Mouse (Mus musculus): ENCODE results near the gene Sh2b2. TPM values are rescaled to one million over a fixed set of nuclear protein-coding genes. Genes with fewer than 3 reads are reported as not detected.

Sh2b2 gene
- polyA plus RNA-seq, 1 experiment from 2014 or later: 17.1 TPM

GRCm38 (mm10) chr5:136183766-136184165, 62.6 kb downstream of the Sh2b2 start:
- H3K27ac ChIP-seq (ENCODE audit: low read depth, low read length): no peak overlapping the region
- WGBS: 92% methylated on average over 7 of the region's 7 CpGs
- no peaks in the 10 kb centered on the region for H3K4me1 ChIP-seq (replicated peaks; ENCODE audit: control insufficient read depth, insufficient read depth, low read length)
- H3K9me3 ChIP-seq (ENCODE audit: control insufficient read depth, low read length): no peaks in the 10 kb centered on the region
- no peaks in the 10 kb centered on the region for H3K27me3 ChIP-seq (ENCODE audit: control insufficient read depth, insufficient read depth, low read length)
- ATAC-seq (replicated peaks; ENCODE audit: low FRiP score) (no peak), DNase-seq (ENCODE audit: low spot score) (no peak)
- H3K9ac ChIP-seq (ENCODE audit: low read length): no peak overlapping the region
- H3K4me3 ChIP-seq (ENCODE audit: low read depth, low read length): no peak overlapping the region
- no peak overlapping the region for H3K4me2 ChIP-seq (ENCODE audit: low read depth, low read length, severe bottlenecking)
- H3K36me3 ChIP-seq (ENCODE audit: control insufficient read depth, insufficient read depth, low read length): no peaks in the 10 kb centered on the region; the same call in 1 of the 2 replicates

- Histone ChIP-seq H3K9ac (ENCODE audit: low read length) (no peak overlapping the region), H3K27me3 (ENCODE audit: control insufficient read depth, insufficient read depth, low read length) (no peaks in the 10 kb centered on the region), H3K36me3 (ENCODE audit: control insufficient read depth, insufficient read depth, low read length) (no peaks in the 10 kb centered on the region; the same call in 1 of the 2 replicates), H3K9me3 (ENCODE audit: control insufficient read depth, low read length) (no peaks in the 10 kb centered on the region), H3K4me2 (ENCODE audit: low read depth, low read length, severe bottlenecking) (no peak overlapping the region), H3K27ac (ENCODE audit: low read depth, low read length) (no peak overlapping the region), H3K4me3 (ENCODE audit: low read depth, low read length) (no peak overlapping the region), H3K4me1 (replicated peaks; ENCODE audit: control insufficient read depth, insufficient read depth, low read length) (no peaks in the 10 kb centered on the region)
- no peak for ATAC-seq (replicated peaks; ENCODE audit: low FRiP score)
- DNase-seq (ENCODE audit: low spot score): no peak
- 95% methylated on average over 4 of the region's 4 CpGs for WGBS
Observed at GRCm38 (mm10) chr5:136182830-136183229, 63.5 kb downstream of the Sh2b2 start.

- H3K27ac ChIP-seq (ENCODE audit: low read depth, low read length): no peak overlapping the region
- H3K27me3 ChIP-seq (ENCODE audit: control insufficient read depth, insufficient read depth, low read length): no peaks in the 10 kb centered on the region
- ATAC-seq (replicated peaks; ENCODE audit: low FRiP score): no peak
- H3K4me1 ChIP-seq (replicated peaks; ENCODE audit: control insufficient read depth, insufficient read depth, low read length): no peaks in the 10 kb centered on the region
- H3K9ac ChIP-seq (ENCODE audit: low read length): no peak overlapping the region
- no peak overlapping the region for H3K4me3 ChIP-seq (ENCODE audit: low read depth, low read length)
- DNase-seq (ENCODE audit: low spot score): no peak
- WGBS: 87% methylated on average over 6 of the region's 6 CpGs
- H3K36me3 ChIP-seq (ENCODE audit: control insufficient read depth, insufficient read depth, low read length): no peaks in the 10 kb centered on the region; the same call in 1 of the 2 replicates
- H3K4me2 ChIP-seq (ENCODE audit: low read depth, low read length, severe bottlenecking): no peak overlapping the region
- no peaks in the 10 kb centered on the region for H3K9me3 ChIP-seq (ENCODE audit: control insufficient read depth, low read length)
Observed at GRCm38 (mm10) chr5:136182049-136182448, 64.3 kb downstream of the Sh2b2 start.

- Histone ChIP-seq H3K27me3 (ENCODE audit: control insufficient read depth, insufficient read depth, low read length) (no peaks in the 10 kb centered on the region), H3K36me3 (ENCODE audit: control insufficient read depth, insufficient read depth, low read length) (no peaks in the 10 kb centered on the region; the same call in 1 of the 2 replicates), H3K4me3 (ENCODE audit: low read depth, low read length) (no peak overlapping the region), H3K9ac (ENCODE audit: low read length) (no peak overlapping the region), H3K27ac (ENCODE audit: low read depth, low read length) (no peak overlapping the region), H3K4me2 (ENCODE audit: low read depth, low read length, severe bottlenecking) (no peak overlapping the region), H3K4me1 (replicated peaks; ENCODE audit: control insufficient read depth, insufficient read depth, low read length) (no peaks in the 10 kb centered on the region), H3K9me3 (ENCODE audit: control insufficient read depth, low read length) (no peaks in the 10 kb centered on the region)
- 93% methylated on average over 6 of the region's 6 CpGs for WGBS
- DNase-seq (ENCODE audit: low spot score) (no peak), ATAC-seq (replicated peaks; ENCODE audit: low FRiP score) (no peak)
Observed at GRCm38 (mm10) chr5:136181197-136181596, 65.2 kb downstream of the Sh2b2 start.

- Histone ChIP-seq H3K4me2 (ENCODE audit: low read depth, low read length, severe bottlenecking) (no peak overlapping the region), H3K27me3 (ENCODE audit: control insufficient read depth, insufficient read depth, low read length) (no peaks in the 10 kb centered on the region), H3K36me3 (ENCODE audit: control insufficient read depth, insufficient read depth, low read length) (no peaks in the 10 kb centered on the region; the same call in 1 of the 2 replicates), H3K4me3 (ENCODE audit: low read depth, low read length) (no peak overlapping the region), H3K9ac (ENCODE audit: low read length) (no peak overlapping the region), H3K9me3 (ENCODE audit: control insufficient read depth, low read length) (no peaks in the 10 kb centered on the region), H3K27ac (ENCODE audit: low read depth, low read length) (no peak overlapping the region), H3K4me1 (replicated peaks; ENCODE audit: control insufficient read depth, insufficient read depth, low read length) (no peaks in the 10 kb centered on the region)
- 90% methylated on average over 5 of the region's 5 CpGs for WGBS
- no peak for DNase-seq (ENCODE audit: low spot score)
- ATAC-seq (replicated peaks; ENCODE audit: low FRiP score): no peak
Observed at GRCm38 (mm10) chr5:136179594-136179993, 66.8 kb downstream of the Sh2b2 start.

- no peaks in the 10 kb centered on the region for H3K36me3 ChIP-seq (ENCODE audit: control insufficient read depth, insufficient read depth, low read length)
- no peaks in the 10 kb centered on the region for H3K27me3 ChIP-seq (ENCODE audit: control insufficient read depth, insufficient read depth, low read length)
- H3K4me3 ChIP-seq (ENCODE audit: low read depth, low read length): no peak overlapping the region
- ATAC-seq (replicated peaks; ENCODE audit: low FRiP score): no peak
- no peak overlapping the region for H3K4me2 ChIP-seq (ENCODE audit: low read depth, low read length, severe bottlenecking)
- H3K9ac ChIP-seq (ENCODE audit: low read length): no peak overlapping the region
- H3K9me3 ChIP-seq (ENCODE audit: control insufficient read depth, low read length): no peaks in the 10 kb centered on the region
- peaks cover 3% of the 10 kb centered on the region; the same call in 1 of the 2 replicates for H3K4me1 ChIP-seq (replicated peaks; ENCODE audit: control insufficient read depth, insufficient read depth, low read length)
- no peak for DNase-seq (ENCODE audit: low spot score)
- WGBS: 64% methylated on average over 9 of the region's 9 CpGs
- no peak overlapping the region for H3K27ac ChIP-seq (ENCODE audit: low read depth, low read length)
Observed at GRCm38 (mm10) chr5:136173606-136174463, 72.5 kb downstream of the Sh2b2 start.

- Histone ChIP-seq H3K27ac (ENCODE audit: low read depth, low read length) (no peak overlapping the region), H3K4me1 (replicated peaks; ENCODE audit: control insufficient read depth, insufficient read depth, low read length) (peaks cover 3% of the 10 kb centered on the region; the same call in 1 of the 2 replicates), H3K27me3 (ENCODE audit: control insufficient read depth, insufficient read depth, low read length) (no peaks in the 10 kb centered on the region), H3K9me3 (ENCODE audit: control insufficient read depth, low read length) (peaks cover 2% of the 10 kb centered on the region; the same call in 1 of the 2 replicates), H3K4me3 (ENCODE audit: low read depth, low read length) (no peak overlapping the region), H3K36me3 (ENCODE audit: control insufficient read depth, insufficient read depth, low read length) (no peaks in the 10 kb centered on the region), H3K4me2 (ENCODE audit: low read depth, low read length, severe bottlenecking) (no peak overlapping the region), H3K9ac (ENCODE audit: low read length) (no peak overlapping the region)
- no peak for ATAC-seq (replicated peaks; ENCODE audit: low FRiP score)
- DNase-seq (ENCODE audit: low spot score): no peak
- 85% methylated on average over 9 of the region's 9 CpGs for WGBS
Observed at GRCm38 (mm10) chr5:136172939-136173338, 73.4 kb downstream of the Sh2b2 start.

GRCm38 (mm10) chr5:136171363-136172341, 74.7 kb downstream of the Sh2b2 start:
- Histone ChIP-seq H3K27me3 (ENCODE audit: control insufficient read depth, insufficient read depth, low read length) (no peaks in the 10 kb centered on the region), H3K36me3 (ENCODE audit: control insufficient read depth, insufficient read depth, low read length) (no peaks in the 10 kb centered on the region), H3K4me1 (replicated peaks; ENCODE audit: control insufficient read depth, insufficient read depth, low read length) (peaks cover 3% of the 10 kb centered on the region; the same call in 1 of the 2 replicates), H3K4me2 (ENCODE audit: low read depth, low read length, severe bottlenecking) (peak overlapping the region; percentile 92; the same call in 1 of the 2 replicates), H3K27ac (ENCODE audit: low read depth, low read length) (no peak overlapping the region), H3K9me3 (ENCODE audit: control insufficient read depth, low read length) (peaks cover 2% of the 10 kb centered on the region; the same call in 1 of the 2 replicates), H3K4me3 (ENCODE audit: low read depth, low read length) (peak overlapping the region; percentile 55), H3K9ac (ENCODE audit: low read length) (peak overlapping the region; percentile 68)
- no peak for DNase-seq (ENCODE audit: low spot score)
- WGBS: 47% methylated on average over 17 of the region's 17 CpGs
- no peak for ATAC-seq (replicated peaks; ENCODE audit: low FRiP score)

Data from forebrain, embryonic 11.5 days (tissue).